Mouse (Mus musculus): Measurements from ENCODE around the gene Tfpt. TPM values are rescaled to one million over a fixed set of nuclear protein-coding genes. Genes with fewer than 3 reads are reported as not detected.
"Not testable (repeated sequence)": the region's sequence is repeated elsewhere in the genome, so short reads cannot be mapped to it uniquely, and the experiment has no call there.

Tfpt gene
- polyA plus RNA-seq, 1 experiment, result 24.2 TPM

GRCm38 (mm10) chr7:3571847-3572246 lies 57.9 kb downstream of the Tfpt start:
- no peak overlapping the region for H3K27ac ChIP-seq (replicated peaks; ENCODE audit: low read depth, low read length)
- no peak overlapping the region for H3K4me3 ChIP-seq (ENCODE audit: insufficient read depth, low read depth, low read length)
- H3K4me1 ChIP-seq (ENCODE audit: control insufficient read depth, insufficient read depth, insufficient read length, low read length), result no peaks in the 10 kb centered on the region

- not testable (repeated sequence) for H3K4me1 ChIP-seq (ENCODE audit: control insufficient read depth, insufficient read depth, insufficient read length, low read length); H3K4me3 ChIP-seq (ENCODE audit: insufficient read depth, low read depth, low read length); H3K27ac ChIP-seq (replicated peaks; ENCODE audit: low read depth, low read length)
These were observed 59.1 kb downstream of the Tfpt start for GRCm38 (mm10) chr7:3570580-3570979.

Other genes with a start within 250 kb of the Tfpt start
- not detected in 2 replicates for gene Cacng8, start 239.2 kb downstream of the Tfpt start, polyA plus RNA-seq (2012; ENCODE audit: insufficient read depth, insufficient read length, missing spikeins)
- 0.52 and 2.5 TPM in 2 replicates for gene Cacng6, start 205.7 kb downstream of the Tfpt start, polyA plus RNA-seq (2012; ENCODE audit: insufficient read depth, insufficient read length, missing spikeins)
- 1.8 and 4.6 TPM in 2 replicates for gene Tarm1, start 127.3 kb downstream of the Tfpt start, polyA plus RNA-seq (2012; ENCODE audit: insufficient read depth, insufficient read length, missing spikeins)
- not detected in 2 replicates for gene Oscar, start 13.8 kb downstream of the Tfpt start, polyA plus RNA-seq (2012; ENCODE audit: insufficient read depth, insufficient read length, missing spikeins)
- 2,482 and 2,632 TPM in 2 replicates for gene Ndufa3, start 12.6 kb downstream of the Tfpt start, polyA plus RNA-seq (2012; ENCODE audit: insufficient read depth, insufficient read length, missing spikeins)
- 18.7 and 20.7 TPM in 2 replicates for gene Prpf31, start 56 bp upstream of the Tfpt start, polyA plus RNA-seq (2012; ENCODE audit: insufficient read depth, insufficient read length, missing spikeins)
- 22.4 and 31.4 TPM in 2 replicates for gene Cnot3, start 15.3 kb upstream of the Tfpt start, polyA plus RNA-seq (2012; ENCODE audit: insufficient read depth, insufficient read length, missing spikeins)
- 17.8 and 19.4 TPM in 2 replicates for gene Leng1, start 35.9 kb upstream of the Tfpt start, polyA plus RNA-seq (2012; ENCODE audit: insufficient read depth, insufficient read length, missing spikeins)
- 0.67 TPM in 1 of 2 replicates, not detected in the other for gene Tmc4, start 47.6 kb upstream of the Tfpt start, polyA plus RNA-seq (2012; ENCODE audit: insufficient read depth, insufficient read length, missing spikeins)
- 37.7 and 38.0 TPM in 2 replicates for gene Tsen34, start 62.9 kb upstream of the Tfpt start, polyA plus RNA-seq (2012; ENCODE audit: insufficient read depth, insufficient read length, missing spikeins)
- 20.9 and 29.8 TPM in 2 replicates for gene Mboat7, start 63.6 kb upstream of the Tfpt start, polyA plus RNA-seq (2012; ENCODE audit: insufficient read depth, insufficient read length, missing spikeins)
- gene Rps9, start 74.1 kb upstream of the Tfpt start, polyA plus RNA-seq (2012; ENCODE audit: insufficient read depth, insufficient read length, missing spikeins), result 727 and 740 TPM in 2 replicates
- 3.7 and 5.2 TPM in 2 replicates for gene Pirb, start 90.5 kb upstream of the Tfpt start, polyA plus RNA-seq (2012; ENCODE audit: insufficient read depth, insufficient read length, missing spikeins)
- gene Gm15448, start 195.8 kb upstream of the Tfpt start, polyA plus RNA-seq (2012; ENCODE audit: insufficient read depth, insufficient read length, missing spikeins), result not detected in 2 replicates
- gene Pira2, start 215.1 kb upstream of the Tfpt start, polyA plus RNA-seq (2012; ENCODE audit: insufficient read depth, insufficient read length, missing spikeins), result 0.55 TPM in 1 of 2 replicates, not detected in the other